Mouse (Mus musculus): Measurements from ENCODE around the gene Ndufc2. TPM values are rescaled to one million over a fixed set of nuclear protein-coding genes. Genes with fewer than 3 reads are reported as not detected.

The Ndufc2 gene
- polyA plus RNA-seq, 1 experiment from 2014 or later = 324 TPM

- no peak overlapping the region for H3K9ac ChIP-seq (replicated peaks; ENCODE audit: low read length)
- no peak overlapping the region for H3K4me3 ChIP-seq (ENCODE audit: low read length)
- no peaks in the 10 kb centered on the region for H3K9me3 ChIP-seq (ENCODE audit: low read length)
- no peaks in the 10 kb centered on the region for H3K27me3 ChIP-seq (ENCODE audit: insufficient read depth, low read length)
- ATAC-seq (ENCODE audit: low FRiP score, low TSS enrichment) = no peak
- no peaks in the 10 kb centered on the region for H3K4me1 ChIP-seq (ENCODE audit: insufficient read depth, low read length)
- H3K27ac ChIP-seq (ENCODE audit: low read length) = no peak overlapping the region
- WGBS = 63% methylated on average over 5 of the region's 5 CpGs
- no peak overlapping the region for H3K4me2 ChIP-seq (replicated peaks; ENCODE audit: low read depth, low read length)
- no peaks in the 10 kb centered on the region for H3K36me3 ChIP-seq (ENCODE audit: insufficient read depth, low read length)
These were observed 39.6 kb upstream of the Ndufc2 start for GRCm38 (mm10) chr7:97360166-97360565.

- Histone ChIP-seq H3K4me1 (ENCODE audit: insufficient read depth, low read length) (no peaks in the 10 kb centered on the region), H3K4me2 (replicated peaks; ENCODE audit: low read depth, low read length) (no peak overlapping the region), H3K36me3 (ENCODE audit: insufficient read depth, low read length) (no peaks in the 10 kb centered on the region), H3K9me3 (ENCODE audit: low read length) (no peaks in the 10 kb centered on the region), H3K9ac (replicated peaks; ENCODE audit: low read length) (no peak overlapping the region), H3K27ac (ENCODE audit: low read length) (no peak overlapping the region), H3K27me3 (ENCODE audit: insufficient read depth, low read length) (no peaks in the 10 kb centered on the region), H3K4me3 (ENCODE audit: low read length) (no peak overlapping the region)
- no peak for ATAC-seq (ENCODE audit: low FRiP score, low TSS enrichment)
- WGBS = 64% methylated on average over 3 of the region's 3 CpGs
These were observed 38.8 kb upstream of the Ndufc2 start for GRCm38 (mm10) chr7:97360955-97361354.

GRCm38 (mm10) chr7:97361467-97361866 lies 38.3 kb upstream of the Ndufc2 start:
- H3K4me1 ChIP-seq (ENCODE audit: insufficient read depth, low read length) = no peaks in the 10 kb centered on the region
- no peak for ATAC-seq (ENCODE audit: low FRiP score, low TSS enrichment)
- no peak overlapping the region for H3K9ac ChIP-seq (replicated peaks; ENCODE audit: low read length)
- H3K27me3 ChIP-seq (ENCODE audit: insufficient read depth, low read length) = no peaks in the 10 kb centered on the region
- H3K4me2 ChIP-seq (replicated peaks; ENCODE audit: low read depth, low read length) = no peak overlapping the region
- no peaks in the 10 kb centered on the region for H3K36me3 ChIP-seq (ENCODE audit: insufficient read depth, low read length)
- 30% methylated on average over 4 of the region's 4 CpGs for WGBS
- no peak overlapping the region for H3K27ac ChIP-seq (ENCODE audit: low read length)
- H3K9me3 ChIP-seq (ENCODE audit: low read length) = no peaks in the 10 kb centered on the region
- H3K4me3 ChIP-seq (ENCODE audit: low read length) = no peak overlapping the region

- Histone ChIP-seq H3K9ac (replicated peaks; ENCODE audit: low read length) (no peak overlapping the region), H3K9me3 (ENCODE audit: low read length) (no peaks in the 10 kb centered on the region), H3K27me3 (ENCODE audit: insufficient read depth, low read length) (no peaks in the 10 kb centered on the region), H3K4me1 (ENCODE audit: insufficient read depth, low read length) (peaks cover 3% of the 10 kb centered on the region), H3K27ac (ENCODE audit: low read length) (no peak overlapping the region), H3K36me3 (ENCODE audit: insufficient read depth, low read length) (no peaks in the 10 kb centered on the region), H3K4me2 (replicated peaks; ENCODE audit: low read depth, low read length) (no peak overlapping the region), H3K4me3 (ENCODE audit: low read length) (no peak overlapping the region)
- no peak for ATAC-seq (ENCODE audit: low FRiP score, low TSS enrichment)
- WGBS = 88% methylated on average over 1 of the region's 1 CpGs
These were observed 33.9 kb upstream of the Ndufc2 start for GRCm38 (mm10) chr7:97365887-97366286.

DNA sequence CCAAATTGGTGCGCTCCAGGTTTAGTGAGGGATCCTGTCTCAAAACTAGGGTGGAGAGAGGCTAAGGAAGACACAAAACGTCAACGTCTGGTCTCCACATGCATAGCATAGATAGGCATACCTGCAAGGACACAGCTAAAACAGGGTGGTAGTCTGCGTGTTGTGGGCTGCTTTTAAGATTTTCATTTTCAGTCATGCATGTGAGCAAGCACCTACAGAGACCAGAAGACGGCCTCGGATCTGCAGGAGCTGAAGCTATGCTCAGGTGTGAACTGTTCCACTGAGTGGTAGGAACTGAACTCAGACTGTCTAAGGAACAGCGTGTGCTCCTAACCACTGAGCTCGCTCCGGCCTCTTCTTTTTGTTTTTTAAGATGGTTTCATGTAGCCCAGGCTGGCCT lies 24.7 kb upstream of the Ndufc2 start:
- no peaks in the 10 kb centered on the region for H3K27me3 ChIP-seq (ENCODE audit: insufficient read depth, low read length)
- no peaks in the 10 kb centered on the region for H3K9me3 ChIP-seq (ENCODE audit: low read length)
- H3K27ac ChIP-seq (ENCODE audit: low read length) = no peak overlapping the region
- ATAC-seq (ENCODE audit: low FRiP score, low TSS enrichment) = no peak
- 96% methylated on average over 9 of the region's 9 CpGs for WGBS
- H3K9ac ChIP-seq (replicated peaks; ENCODE audit: low read length) = no peak overlapping the region
- H3K4me3 ChIP-seq (ENCODE audit: low read length) = no peak overlapping the region
- H3K36me3 ChIP-seq (ENCODE audit: insufficient read depth, low read length) = peaks cover 43% of the 10 kb centered on the region
- H3K4me1 ChIP-seq (ENCODE audit: insufficient read depth, low read length) = peaks cover 12% of the 10 kb centered on the region
- H3K4me2 ChIP-seq (replicated peaks; ENCODE audit: low read depth, low read length) = no peak overlapping the region

DNA sequence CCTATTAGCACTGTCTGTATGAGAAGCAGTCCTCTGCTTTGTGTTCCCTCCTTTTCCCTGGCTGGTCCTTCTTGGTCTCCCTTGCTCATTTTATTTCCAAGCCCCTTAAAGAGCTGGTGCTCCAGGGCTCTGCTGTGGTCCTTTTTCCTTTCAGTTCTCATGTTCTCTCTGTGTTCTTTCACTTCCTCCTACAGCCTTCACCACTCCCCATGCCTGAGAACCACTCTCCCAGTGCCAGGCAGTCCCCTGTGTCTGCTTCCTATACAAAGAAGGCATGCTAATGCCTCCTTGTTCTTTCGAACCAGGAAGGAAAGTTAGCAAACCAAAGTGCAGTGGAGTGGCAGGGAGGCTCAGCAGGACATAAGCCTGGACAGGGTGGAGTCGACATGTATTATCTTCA lies 23.9 kb upstream of the Ndufc2 start:
- ATAC-seq (ENCODE audit: low FRiP score, low TSS enrichment) = no peak
- no peaks in the 10 kb centered on the region for H3K9me3 ChIP-seq (ENCODE audit: low read length)
- H3K4me1 ChIP-seq (ENCODE audit: insufficient read depth, low read length) = peaks cover 9% of the 10 kb centered on the region
- 88% methylated on average over 2 of the region's 2 CpGs for WGBS
- H3K9ac ChIP-seq (replicated peaks; ENCODE audit: low read length) = no peak overlapping the region
- H3K4me2 ChIP-seq (replicated peaks; ENCODE audit: low read depth, low read length) = no peak overlapping the region
- peaks cover 46% of the 10 kb centered on the region for H3K36me3 ChIP-seq (ENCODE audit: insufficient read depth, low read length)
- no peak overlapping the region for H3K4me3 ChIP-seq (ENCODE audit: low read length)
- no peaks in the 10 kb centered on the region for H3K27me3 ChIP-seq (ENCODE audit: insufficient read depth, low read length)
- H3K27ac ChIP-seq (ENCODE audit: low read length) = no peak overlapping the region

DNA sequence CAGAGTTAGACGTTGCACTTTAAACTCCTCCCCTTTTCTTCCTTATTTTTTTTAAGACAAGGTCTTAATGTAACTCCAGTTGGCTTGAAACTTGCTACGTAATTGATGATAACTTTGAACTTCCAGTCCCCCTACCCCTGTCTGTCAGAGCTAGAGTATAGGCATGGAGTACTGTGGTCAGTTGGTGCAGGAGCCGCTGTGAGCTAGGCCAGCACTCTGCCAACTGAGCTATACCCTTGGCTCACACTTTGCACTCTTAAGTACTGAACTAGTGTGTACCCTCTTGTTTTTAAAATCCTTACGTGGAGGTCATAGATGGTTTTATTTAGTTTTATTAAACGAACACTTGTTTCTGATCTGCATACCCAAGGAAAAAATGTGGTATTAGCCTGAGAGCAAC lies 20.5 kb upstream of the Ndufc2 start:
- no peak overlapping the region for H3K4me3 ChIP-seq (ENCODE audit: low read length)
- H3K36me3 ChIP-seq (ENCODE audit: insufficient read depth, low read length) = peaks cover 69% of the 10 kb centered on the region
- no peaks in the 10 kb centered on the region for H3K27me3 ChIP-seq (ENCODE audit: insufficient read depth, low read length)
- 92% methylated on average over 5 of the region's 5 CpGs for WGBS
- no peak overlapping the region for H3K4me2 ChIP-seq (replicated peaks; ENCODE audit: low read depth, low read length)
- no peak for ATAC-seq (ENCODE audit: low FRiP score, low TSS enrichment)
- no peak overlapping the region for H3K9ac ChIP-seq (replicated peaks; ENCODE audit: low read length)
- H3K4me1 ChIP-seq (ENCODE audit: insufficient read depth, low read length) = no peaks in the 10 kb centered on the region
- no peaks in the 10 kb centered on the region for H3K9me3 ChIP-seq (ENCODE audit: low read length)
- H3K27ac ChIP-seq (ENCODE audit: low read length) = no peak overlapping the region

DNA sequence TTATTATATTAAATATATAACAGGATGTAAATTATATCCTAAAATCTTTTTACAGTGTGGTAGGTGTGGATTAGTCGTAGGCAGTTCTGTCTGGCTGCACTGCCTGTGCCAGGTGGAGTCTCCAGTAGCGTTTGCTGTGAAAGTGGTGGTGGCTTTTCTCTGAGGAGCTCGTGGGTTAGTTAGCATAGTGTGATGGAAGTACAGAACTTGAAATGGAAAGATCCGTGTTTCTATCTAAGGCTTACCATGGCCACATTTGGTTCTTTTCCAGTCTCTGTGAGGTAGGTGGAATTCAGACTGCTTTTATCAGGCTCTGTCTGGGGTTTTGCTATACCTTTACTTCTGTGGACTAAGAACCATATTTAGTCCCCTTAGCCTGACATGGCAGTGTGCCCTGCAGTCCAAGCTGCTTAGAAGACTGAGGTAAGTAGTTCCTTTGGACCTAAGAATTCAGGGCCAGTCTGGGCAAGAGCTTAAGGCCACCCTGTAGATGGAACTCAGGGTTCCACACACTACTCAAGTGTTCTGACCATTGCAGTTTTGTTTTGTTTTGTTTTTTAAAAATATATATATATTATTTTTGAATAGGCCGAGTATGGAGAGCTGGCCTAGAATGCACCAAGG lies 19.2 kb upstream of the Ndufc2 start:
- Histone ChIP-seq H3K36me3 (ENCODE audit: insufficient read depth, low read length) (peaks cover 67% of the 10 kb centered on the region), H3K27me3 (ENCODE audit: insufficient read depth, low read length) (no peaks in the 10 kb centered on the region), H3K9me3 (ENCODE audit: low read length) (no peaks in the 10 kb centered on the region), H3K9ac (replicated peaks; ENCODE audit: low read length) (no peak overlapping the region), H3K4me3 (ENCODE audit: low read length) (no peak overlapping the region), H3K27ac (ENCODE audit: low read length) (no peak overlapping the region), H3K4me2 (replicated peaks; ENCODE audit: low read depth, low read length) (no peak overlapping the region), H3K4me1 (ENCODE audit: insufficient read depth, low read length) (no peaks in the 10 kb centered on the region)
- ATAC-seq (ENCODE audit: low FRiP score, low TSS enrichment) = no peak
- 91% methylated on average over 5 of the region's 5 CpGs for WGBS

DNA sequence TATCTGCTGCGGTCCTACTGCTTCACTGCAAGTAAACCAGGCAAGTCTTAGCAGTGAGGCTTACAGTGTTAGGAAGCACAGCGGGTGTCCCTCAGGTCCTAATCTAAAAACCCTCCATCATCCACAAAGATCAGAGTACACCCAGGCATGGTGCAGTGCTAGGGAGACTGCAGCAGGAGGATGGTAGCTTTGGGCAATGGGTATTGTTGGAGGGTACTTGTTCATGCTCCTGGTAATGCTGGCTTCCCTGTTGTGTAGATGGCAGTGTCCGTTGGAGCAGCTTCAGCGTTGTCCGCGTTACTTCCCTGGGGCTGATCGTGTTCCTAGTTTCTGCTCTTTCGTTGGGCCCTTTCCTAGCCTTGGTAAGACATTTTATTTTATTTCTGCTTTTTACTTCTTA lies 17.1 kb upstream of the Ndufc2 start:
- H3K27ac ChIP-seq (ENCODE audit: low read length) = no peak overlapping the region
- no peak overlapping the region for H3K9ac ChIP-seq (replicated peaks; ENCODE audit: low read length)
- H3K9me3 ChIP-seq (ENCODE audit: low read length) = no peaks in the 10 kb centered on the region
- no peak overlapping the region for H3K4me3 ChIP-seq (ENCODE audit: low read length)
- WGBS = 96% methylated on average over 8 of the region's 8 CpGs
- no peak overlapping the region for H3K4me2 ChIP-seq (replicated peaks; ENCODE audit: low read depth, low read length)
- peaks cover 70% of the 10 kb centered on the region for H3K36me3 ChIP-seq (ENCODE audit: insufficient read depth, low read length)
- no peak for ATAC-seq (ENCODE audit: low FRiP score, low TSS enrichment)
- H3K4me1 ChIP-seq (ENCODE audit: insufficient read depth, low read length) = no peaks in the 10 kb centered on the region
- H3K27me3 ChIP-seq (ENCODE audit: insufficient read depth, low read length) = no peaks in the 10 kb centered on the region

DNA sequence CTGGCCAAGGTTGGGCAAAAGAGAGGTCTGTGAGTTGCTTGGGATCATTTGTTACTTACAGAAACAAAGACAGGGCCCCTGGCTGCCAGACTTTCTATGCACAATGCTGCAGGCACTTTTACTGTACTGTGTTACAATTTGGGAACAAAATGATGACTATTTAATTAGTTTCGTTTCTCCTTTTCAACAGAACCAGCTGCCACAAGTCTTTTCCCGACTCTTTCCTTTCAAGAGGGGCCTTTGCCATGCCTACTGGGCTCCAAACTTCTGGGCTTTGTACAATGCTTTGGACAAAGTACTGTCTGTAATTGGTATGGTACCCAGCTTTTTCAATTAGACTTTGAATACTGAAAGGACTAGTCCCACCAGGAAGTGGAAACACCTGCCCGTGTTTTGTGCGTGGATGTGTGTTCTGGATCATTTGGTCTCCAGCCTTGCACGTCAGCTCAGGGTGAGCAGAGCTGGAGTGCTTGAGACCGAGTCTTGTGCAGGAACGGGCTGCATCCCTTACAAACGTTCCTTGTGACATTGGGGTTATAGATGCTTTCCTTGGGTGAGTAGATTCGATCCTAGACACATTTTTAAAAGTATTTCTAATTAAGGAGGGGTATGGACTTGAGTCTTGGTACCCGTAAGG lies 16.2 kb upstream of the Ndufc2 start:
- Histone ChIP-seq H3K27ac (ENCODE audit: low read length) (no peak overlapping the region), H3K27me3 (ENCODE audit: insufficient read depth, low read length) (no peaks in the 10 kb centered on the region), H3K4me3 (ENCODE audit: low read length) (no peak overlapping the region), H3K9ac (replicated peaks; ENCODE audit: low read length) (no peak overlapping the region), H3K4me2 (replicated peaks; ENCODE audit: low read depth, low read length) (no peak overlapping the region), H3K36me3 (ENCODE audit: insufficient read depth, low read length) (peaks cover 66% of the 10 kb centered on the region), H3K9me3 (ENCODE audit: low read length) (no peaks in the 10 kb centered on the region), H3K4me1 (ENCODE audit: insufficient read depth, low read length) (no peaks in the 10 kb centered on the region)
- WGBS = 76% methylated on average over 10 of the region's 10 CpGs
- no peak for ATAC-seq (ENCODE audit: low FRiP score, low TSS enrichment)
